Mouse (Mus musculus): ENCODE results near the gene Slc25a24.

The Slc25a24 gene

DNA sequence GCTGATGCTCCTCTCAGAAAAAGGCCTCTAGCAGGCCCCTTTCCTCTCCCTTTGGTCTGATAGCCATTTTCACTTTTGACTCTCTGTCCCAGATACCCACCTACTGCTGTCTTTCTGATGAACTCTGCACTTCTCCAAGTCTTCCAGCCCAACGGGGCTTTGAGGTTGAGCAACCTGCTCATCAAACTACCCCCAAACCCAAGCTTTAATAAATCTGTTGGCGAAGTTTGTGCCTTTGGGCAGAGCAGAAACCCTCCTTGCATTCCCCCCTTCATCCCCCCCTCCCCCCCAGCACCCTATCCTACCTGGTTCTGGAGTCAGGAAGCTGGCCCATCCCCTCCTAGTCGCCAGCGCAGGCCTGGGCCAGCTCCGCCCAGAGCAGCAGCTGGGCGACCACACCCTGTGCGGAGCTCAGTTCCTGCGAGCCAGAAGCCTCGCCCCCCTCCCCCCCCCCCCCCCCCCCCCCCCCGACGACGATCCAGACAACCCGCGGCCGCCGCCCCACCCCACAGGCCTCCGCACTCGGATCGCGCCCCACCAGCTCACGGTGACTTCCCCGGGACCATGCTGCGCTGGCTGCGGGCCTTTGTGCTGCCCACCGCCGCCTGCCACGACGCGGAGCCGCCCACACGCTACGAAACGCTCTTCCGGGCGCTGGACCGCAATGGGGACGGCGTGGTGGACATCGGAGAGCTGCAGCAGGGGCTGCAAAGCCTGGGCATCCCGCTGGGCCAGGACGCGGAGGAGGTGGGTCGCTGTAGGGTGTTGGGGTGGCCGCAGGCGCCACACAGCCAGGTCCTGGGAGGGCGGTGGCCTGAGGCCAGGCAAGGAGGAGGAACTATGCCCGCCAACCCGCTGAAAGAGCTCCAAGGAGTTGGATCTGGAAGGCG lies at the start of gene Slc25a24:
Gene Slc25a24, plus strand, starts transcription at position 509 of the 890 bp plus-strand sequence.
- DNase-seq = peak; percentile 42

DNA sequence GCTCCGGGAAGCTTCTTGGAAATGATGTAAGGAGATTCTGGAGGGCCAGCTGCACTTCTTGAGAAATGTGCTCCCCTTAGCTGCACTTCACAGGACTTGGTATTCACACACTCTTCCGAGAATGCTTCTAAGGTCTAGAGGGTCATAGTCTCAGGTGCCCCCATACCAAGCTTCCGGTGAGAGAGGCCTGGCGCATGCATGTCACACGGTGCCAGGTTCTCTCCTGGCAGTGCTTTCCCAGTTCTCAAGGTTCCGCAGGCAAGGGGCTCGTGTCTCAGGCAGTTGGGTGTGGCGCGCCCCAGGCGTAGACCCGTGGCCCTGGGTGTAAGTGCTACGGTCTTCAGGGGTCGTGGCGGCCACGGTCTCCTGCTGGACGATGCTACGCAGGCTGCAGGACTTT lies 42.8 kb upstream of the Slc25a24 start, which contains the start of gene Slc25a54:
Gene Slc25a54, plus strand, starts transcription at position 301 of the 400 bp plus-strand sequence.
- DNase-seq = no peak

DNA sequence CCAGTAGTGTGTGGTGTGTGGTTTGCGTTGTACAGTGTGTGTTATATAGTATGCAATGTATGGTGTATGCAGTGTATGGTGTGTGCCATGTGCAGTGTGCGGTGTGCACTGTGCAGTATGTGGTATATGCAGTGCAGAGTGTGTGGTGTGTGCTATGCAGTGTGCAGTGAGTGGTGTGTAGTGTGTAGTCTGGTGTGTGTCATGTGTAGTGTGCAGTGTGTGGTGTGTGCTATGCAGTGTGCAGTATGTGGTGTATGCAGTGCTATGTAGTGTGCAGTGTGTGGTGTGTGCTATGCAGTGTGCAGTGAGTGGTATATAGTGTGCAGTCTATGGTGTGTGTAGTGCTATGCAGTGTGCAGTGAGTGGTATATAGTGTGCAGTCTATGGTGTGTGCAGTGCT lies 38.5 kb upstream of the Slc25a24 start:
- DNase-seq = no peak

DNA sequence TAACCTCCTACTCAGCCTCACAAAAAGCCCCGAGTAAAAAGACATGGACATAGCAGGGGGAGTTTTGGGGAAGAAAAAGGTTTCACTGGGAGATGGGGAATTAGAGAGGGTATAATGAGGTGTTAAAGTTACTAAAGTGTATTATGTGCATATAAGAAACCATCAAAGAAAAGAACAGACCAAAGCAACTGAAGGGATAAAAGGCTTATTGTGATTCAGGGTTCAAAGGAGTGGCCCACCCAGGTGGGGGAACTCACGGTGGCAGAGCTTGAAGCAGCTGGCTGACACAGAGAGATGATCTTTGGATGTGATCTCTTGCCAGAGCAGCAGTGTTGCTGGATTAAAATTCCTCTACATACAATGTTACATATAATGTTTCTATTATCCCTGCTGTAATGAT lies 34.5 kb upstream of the Slc25a24 start:
- no peak for DNase-seq

DNA sequence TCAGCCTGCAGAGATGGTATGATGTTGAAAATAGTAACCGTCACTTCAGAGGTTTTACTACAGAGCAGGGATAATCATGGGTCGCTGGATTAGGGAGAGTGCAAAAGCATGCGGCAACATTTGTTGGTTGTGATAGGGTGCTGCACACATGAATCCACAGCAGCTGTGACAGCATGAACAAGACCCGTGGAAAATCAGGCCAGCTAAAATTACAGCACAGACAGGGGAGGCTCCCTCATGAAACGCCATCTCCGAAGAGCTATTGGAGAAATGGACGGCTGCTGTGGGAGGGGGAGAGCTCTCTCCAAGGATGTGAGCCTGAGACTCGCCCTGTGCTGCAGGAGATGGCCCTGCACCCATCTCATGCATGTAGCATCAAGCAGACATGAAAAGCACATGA lies 18.2 kb upstream of the Slc25a24 start:
- DNase-seq = no peak

DNA sequence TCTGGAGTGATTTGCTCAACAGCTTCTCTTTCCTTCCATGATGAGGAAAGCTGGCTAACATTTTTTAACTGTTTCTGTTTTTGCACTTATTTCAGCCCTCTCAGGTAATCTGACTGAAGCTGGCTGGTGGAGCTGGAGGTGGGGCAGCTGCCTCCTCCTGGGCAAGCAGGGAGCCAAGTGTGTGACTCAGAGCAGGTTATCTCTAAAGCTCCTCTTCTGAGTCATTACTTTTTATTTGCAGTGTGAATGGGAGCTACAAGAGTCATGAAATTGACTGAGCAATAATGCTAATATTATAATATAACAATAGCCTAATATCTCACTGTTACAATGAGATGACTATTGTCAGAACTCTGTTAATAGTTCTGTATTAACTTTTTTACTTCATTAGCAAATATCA lies 5.8 kb upstream of the Slc25a24 start:
- DNase-seq = no peak

DNA sequence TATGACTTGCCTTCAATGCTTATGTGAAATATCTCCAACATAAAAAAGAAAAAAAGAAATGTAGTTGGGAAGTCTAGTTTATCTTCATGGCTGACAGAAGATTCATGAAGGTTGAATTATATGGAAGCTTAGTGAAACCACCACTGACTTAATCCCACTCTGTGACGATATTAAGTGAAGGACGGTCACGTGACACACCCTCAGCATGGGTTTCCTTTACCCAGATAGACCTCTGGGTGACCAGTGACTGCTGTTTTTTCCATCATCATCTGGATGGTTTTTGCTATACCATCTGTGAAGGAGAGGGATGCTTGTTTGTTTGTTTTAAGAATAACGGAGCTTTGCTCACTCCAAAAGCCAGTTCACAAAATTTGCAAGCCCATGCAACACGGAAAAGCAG lies 3.4 kb upstream of the Slc25a24 start:
- no peak for DNase-seq

DNA sequence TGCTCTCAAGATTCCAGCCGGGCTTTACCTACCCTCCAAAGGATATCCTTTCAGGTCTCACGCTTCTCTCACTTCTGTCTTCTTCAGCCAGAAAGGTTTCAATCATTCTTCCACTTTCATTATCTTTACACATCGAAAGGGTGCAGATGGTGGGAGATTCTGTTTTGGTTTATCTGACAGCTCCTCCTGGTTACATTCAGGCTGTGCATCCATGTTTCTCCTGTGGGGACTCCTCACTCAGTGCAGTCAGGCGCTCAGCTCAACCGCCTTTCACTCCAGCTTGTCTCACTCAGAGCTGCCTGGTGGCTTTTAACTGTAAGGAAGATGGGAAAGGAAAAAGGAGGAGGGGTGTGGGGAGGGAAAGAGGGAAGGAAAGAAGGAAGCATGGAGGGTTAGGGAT lies 3.0 kb upstream of the Slc25a24 start:
- DNase-seq = no peak

DNA sequence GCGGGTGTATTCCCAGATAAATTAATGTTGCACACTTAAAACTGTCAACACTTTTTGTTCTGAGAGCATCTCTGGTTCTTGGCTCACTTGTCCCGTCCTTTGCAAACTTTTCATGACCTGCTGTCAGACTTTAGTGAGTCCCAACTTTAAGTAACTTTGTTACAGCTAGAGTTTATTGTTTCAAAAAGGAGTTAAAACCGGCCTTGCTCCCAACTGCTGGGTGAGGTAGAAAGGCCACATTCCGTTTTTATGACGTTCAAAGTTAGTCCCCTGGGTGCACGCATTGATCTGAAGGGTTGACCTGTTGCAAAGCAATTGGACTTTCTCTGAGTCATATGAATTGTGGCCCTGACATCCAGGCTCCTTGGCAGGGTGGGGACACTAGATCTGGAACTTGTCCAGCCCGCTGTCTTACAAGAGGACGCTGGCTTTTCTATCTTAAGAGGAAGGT lies 607 bp downstream of the Slc25a24 start:
- DNase-seq = no peak

DNA sequence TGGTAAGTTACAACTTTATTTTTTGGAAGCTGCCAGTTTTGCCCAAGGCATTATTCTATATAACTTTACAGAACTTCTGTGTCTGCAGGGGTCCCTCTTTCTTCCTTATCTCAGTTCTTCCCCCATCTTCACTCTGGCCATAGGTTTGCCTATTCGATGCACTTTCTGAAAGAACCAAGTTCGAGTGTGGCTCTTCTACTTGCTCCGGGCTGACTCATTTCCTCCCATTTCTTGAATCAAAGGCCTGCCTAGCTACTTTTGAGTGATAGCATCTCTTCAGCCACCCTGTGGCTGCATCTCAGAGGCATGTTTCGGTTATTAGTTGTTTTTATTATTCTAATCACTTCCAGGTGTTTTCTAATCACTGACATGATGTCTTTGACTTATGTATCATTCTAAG lies 1.1 kb downstream of the Slc25a24 start:
- no peak for DNase-seq

DNA sequence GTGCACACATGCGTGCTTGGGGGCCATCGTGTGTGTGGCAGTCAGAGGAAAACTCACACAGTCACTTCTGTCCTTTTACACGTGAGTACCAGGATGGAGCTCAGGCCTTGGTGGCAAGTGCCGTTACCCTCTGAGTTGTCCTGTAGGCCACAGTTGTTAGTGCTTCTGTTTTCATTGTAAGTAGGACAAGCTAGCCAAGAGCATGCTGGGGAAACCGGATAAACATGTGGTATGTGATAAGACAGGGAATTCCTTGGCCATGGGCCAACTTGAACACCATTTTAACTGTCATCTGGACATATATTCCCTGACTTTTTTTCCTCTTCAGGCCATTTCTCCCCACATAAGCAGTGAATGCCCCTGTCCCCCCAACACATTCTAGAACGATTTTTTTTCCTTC lies 2.6 kb downstream of the Slc25a24 start:
- DNase-seq = no peak

DNA sequence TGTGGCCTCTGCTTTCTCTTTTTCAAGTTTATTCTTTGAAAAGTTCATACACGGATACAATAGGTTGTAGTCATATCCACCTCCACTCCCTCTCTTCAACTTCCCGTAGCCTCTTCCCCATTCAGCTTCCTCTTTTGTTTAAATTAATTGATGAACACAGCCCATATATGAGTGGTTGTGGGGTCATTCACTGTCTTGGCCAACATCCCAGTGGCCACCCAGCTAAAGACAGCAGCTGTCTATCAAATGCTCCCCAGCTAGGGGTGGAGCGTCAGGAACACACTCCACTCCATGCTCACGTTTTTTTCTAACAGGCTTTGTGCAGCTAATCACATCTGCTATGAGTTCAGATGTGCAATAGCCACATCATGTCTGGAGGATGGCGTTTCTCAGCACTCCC lies 6.8 kb downstream of the Slc25a24 start:
- DNase-seq = no peak

DNA sequence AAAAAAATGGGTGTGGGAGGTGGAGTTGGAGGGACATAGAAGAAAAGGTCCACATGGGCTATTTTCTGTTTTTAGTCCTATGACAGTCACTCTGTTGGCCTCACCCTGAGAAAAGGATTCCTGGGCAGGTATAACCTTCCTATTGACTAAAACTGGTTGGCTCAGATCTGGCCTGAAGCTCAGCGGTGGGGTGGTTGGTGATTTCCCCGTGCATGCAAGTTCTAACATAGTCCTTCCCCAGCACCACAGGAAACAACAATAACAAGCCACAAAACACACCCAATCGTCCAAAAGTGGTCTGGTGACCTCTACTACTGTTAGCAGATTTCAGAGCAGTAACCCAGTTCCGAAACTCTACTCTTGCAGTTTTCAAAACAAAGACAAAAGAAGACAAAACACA lies 10.0 kb downstream of the Slc25a24 start:
- no peak for DNase-seq

DNA sequence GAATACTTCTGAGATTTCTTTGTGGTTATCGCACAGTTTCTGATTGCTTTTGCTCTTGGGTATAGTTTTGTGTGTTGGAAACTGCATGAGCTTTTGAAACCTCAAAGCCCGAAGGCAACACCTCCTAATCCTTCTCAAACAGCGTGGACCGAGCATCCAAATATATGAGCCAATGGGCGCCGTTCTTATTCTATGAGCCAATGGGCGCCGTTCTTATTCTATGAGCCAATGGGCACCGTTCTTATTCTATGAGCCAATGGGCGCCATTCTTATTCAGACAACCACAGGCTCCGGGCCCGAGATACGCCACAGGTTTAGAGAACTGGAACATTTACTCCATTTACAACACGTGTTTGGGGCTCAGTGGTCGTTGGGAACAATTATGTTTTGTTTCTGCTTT lies 11.1 kb downstream of the Slc25a24 start:
- DNase-seq = no peak

DNA sequence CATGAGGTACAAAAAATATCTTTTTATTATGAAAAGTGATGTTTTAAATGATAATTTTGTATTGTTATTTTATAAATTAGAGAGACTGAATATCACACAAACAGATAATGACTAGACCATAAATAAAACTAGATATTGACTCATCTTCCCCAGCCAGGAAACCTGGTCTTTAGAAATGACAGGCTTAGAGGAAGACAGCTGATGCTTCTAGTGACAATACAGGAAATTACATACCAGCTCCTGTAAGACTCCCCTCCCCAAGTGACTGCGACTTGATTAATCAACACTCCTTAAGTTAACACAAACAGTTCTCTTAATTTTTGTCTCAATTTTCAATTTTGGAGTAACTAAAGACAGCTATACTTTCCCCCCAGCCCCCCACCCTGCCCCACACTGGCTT lies 12.4 kb downstream of the Slc25a24 start:
- no peak for DNase-seq

DNA sequence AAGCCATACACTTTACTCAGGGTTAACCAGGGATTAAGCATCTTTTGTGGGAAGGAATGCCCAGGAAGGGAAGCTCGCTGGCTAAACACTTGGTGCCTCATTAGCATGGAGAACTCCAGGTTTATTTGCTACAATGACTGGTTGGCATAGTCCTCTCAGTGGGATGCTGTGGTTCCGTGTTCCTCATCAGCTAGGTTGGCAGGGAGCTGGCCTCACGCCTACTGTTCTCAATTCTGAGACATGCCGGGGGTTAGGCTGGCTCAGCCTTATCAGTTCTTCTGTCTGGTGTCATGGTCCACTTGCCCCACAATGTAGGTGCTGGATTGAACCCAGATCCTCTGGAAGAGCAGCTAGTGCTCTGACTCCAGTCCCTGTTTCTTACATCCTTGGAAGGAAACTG lies 29.6 kb downstream of the Slc25a24 start:
- DNase-seq = no peak

DNA sequence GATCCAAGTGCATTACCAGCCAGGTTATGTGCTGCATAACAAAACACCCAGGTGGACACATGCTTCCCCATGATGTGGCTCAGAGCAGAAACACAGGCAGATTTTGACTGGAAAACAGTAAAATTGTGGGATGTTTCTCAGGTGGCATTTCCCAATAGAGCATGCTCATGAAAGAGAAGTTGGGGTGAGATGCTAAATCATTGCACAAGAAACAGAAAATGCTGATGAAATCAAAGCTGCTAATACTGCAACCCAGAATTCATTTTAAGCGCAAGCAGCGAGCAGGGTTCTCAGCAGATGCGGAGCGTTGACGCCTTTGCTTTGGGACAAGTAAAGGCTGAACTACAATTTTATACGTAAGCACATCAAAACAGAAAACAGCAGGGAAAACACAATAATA lies 30.5 kb downstream of the Slc25a24 start:
- DNase-seq = no peak

DNA sequence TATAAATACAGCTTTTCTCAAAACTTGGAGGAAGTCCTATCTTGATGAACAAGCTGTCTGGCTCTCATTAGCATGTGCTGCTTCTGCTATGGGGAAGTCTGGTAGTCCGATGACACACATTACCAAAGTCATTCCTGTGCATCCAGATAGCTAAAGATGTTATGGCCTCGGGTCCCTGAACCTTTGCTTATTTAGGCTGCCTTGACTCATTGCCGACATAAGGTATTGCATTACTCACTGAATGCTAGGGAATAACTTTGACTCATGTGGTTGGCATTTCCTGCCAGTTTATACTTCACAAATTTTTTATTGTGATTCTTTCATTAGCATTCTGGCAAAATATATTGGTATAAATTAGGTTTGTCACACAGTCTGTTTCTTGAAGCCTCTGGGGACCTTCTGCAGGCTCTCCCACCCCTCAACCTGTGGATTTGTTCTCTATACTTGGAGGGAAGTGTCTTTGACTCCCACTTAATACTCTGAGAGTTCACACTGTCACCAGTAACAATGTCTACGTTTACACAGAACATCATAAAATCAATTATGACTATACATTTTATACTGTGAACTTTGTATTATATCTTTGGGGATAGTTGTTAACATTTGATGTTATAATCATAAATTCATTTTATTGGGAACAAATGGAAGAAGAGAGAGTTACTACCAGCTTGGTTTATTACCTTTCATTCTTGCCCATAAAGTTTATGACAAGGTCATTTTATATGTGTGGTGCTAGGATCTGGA lies 33.1 kb downstream of the Slc25a24 start:
- DNase-seq = no peak

DNA sequence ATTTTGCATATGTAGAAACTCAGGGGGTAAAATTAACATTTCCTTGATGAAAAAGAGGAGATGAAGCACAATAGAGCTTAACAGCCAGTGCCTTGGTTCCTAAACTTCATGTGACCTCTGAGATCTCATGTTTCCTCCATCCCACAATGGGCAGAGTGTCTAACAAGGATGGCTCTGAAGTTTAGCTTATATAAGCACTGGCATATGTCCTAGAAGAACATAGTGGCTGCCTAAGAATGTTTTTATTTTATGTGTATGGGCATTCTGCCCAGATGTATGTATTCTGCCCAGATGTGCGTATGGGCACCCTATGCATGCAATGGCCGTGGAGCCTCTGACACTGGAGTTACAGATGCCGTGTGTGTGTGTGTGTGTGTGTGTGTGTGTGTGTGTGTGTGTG lies 34.5 kb downstream of the Slc25a24 start:
- DNase-seq = no peak

DNA sequence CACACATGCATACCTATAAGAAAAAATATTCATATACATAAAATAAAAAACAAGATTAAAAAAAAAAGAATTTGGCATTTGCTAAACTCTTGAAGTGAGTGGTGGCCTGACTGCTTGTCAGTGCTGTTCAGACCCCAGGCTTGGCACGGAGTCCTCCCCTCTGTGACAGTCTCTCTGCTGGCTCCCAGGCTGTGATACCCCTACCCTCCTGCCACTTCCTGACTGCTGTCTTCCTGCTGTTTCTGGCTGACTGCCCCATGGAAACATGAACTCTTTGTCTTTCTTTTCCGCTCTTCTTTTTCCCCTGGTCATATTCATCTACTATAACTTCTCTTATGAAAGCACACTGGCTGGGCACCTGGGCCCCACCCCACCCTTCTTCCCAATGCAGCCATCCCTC lies 41.1 kb downstream of the Slc25a24 start:
- DNase-seq = no peak

DNA sequence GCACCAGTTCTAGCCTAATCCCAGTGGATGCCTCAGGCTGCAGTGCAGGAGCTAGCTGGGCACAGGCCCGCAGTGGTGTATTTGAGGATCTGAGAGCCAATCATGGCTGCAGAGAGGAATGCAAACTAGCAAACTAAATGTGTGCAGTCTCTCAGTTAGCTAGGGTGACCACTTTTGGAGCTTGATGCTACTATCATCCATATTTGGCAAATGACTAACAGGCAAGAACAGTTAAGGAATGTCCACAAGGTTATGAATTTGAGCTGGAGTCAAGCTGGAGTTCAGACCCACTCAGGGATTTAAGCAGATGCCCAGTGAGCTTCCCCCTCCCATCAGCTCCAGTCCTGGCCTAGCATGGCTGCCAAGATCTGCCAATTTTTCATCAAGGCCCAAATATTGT lies 41.7 kb downstream of the Slc25a24 start:
- DNase-seq = no peak

DNA sequence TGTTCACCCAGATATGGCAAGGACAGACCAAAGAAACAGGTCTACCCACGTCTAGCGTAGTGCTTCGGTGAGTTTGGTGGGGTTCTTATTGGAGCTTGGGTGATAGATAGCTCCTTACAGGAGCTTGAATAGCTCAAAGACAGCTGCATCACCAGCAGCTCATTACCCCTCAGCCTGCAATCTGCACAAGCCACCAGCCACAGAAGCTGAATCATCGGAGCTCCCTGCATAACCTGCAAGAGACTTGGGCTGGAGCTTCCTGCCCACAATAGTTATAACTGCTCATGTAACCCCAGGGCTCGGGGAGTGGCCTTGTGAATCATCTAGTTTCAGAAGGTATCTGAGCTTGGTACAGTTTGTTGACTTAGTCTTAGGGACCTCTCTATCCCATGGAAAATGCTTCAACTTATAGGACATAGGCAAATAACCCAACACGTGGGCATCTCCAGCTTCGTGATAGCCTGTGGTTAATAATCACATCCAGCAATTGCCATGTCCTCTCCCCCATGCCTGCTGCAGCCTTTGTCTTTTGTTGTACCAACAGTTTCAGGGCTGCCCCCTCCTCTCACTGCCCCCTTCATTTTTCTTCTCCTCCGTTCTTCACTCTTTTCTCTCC lies 42.4 kb downstream of the Slc25a24 start:
- DNase-seq = no peak

DNA sequence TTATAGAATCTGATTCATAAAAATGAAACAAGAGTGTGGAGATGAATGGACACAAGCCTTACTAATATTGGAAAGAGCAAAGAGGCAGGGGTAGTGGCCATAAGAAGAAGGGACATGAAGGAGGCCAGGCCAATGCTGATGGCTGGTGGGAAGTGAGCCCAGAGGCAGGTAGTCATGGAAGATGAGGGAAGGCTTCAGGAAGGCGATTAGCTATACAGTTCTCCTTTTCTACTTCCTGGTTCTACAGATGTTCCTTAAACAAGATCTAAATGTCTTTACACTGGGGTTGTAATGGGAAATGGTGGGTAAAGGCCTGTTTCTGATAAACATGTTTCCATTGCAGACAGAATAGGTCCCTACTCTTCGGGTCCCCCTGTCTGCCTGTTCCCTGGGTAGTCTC lies 46.2 kb downstream of the Slc25a24 start:
- no peak for DNase-seq
